Mouse (Mus musculus): ENCODE measurements around the gene Ppil1.

Ppil1 gene

GRCm38 (mm10) chr17:29247881-29248280 is 16.1 kb downstream of the Ppil1 start:
- ChIA-PET POLR2A (interaction anchor here in 2 of 4 experiments (0.5 to 5.5 kb wide), 7 partner anchors 13 to 296 kb away, joined by 3 to 24 read pairs (median 3); no protein-coding TSS in a partner anchor), CTCF (interaction anchor here in 3 of 4 experiments (0.5 to 4.4 kb wide), 11 partner anchors 8 to 668 kb away, joined by 3 to 33 read pairs (median 5); no protein-coding TSS in a partner anchor)

DNA sequence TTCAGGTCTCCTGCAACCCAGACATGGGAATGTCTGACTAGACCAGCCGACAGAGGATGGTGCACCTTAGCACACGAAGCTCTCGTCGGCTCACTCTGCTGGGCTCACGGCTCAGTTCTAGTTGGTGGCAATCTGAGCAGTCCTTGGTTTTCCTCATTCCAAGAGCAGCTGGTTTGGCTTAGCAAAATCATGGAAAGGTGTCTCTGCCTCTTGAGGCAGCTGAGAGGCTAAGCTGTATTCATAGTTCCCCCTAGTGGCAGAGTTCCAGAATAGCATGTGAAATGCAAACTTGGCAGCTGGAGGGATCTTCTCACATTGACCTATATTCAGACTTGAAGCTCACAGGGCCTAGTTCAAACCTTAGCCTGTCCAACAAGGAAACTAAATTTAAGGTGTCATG is 17.4 kb downstream of the Ppil1 start:
- CTCF ChIA-PET = interaction anchor here (0.6 to 4.4 kb wide), 77 partner anchors 8 to 370 kb away, joined by 3 to 33 read pairs (median 4); partner anchors contain the start of genes BC004004 (in 3 of the 4), Cpne5 (in 2 of the 4), Cdkn1a (in 1 of the 4) and Fgd2 (in 1 of the 4)
- POLR2A ChIA-PET = interaction anchor here (0.5 to 5.5 kb wide), 61 partner anchors 8 to 305 kb away, joined by 3 to 24 read pairs (median 4); no protein-coding TSS in a partner anchor

DNA sequence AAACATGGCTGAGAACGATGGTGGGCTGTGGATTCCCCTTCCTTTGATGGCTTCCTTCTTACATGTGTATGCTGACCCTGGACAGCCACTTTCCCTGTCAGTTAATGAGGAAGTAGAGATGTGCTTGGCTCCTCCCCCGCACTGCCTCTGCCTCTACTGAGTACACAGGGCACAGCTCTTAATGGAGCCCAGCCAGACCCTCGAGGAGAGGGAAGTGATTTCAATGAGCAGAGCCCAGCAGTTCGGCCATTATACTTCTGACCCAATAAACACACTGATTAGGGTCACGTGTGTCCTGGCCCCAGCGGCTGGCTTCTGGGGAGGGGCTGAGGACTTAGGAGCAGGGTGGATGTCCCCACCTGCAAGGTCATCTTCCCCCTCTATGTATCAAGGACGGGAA is 18.3 kb downstream of the Ppil1 start:
- ChIA-PET POLR2A (interaction anchor here (0.6 to 5.5 kb wide), 51 partner anchors 9 to 304 kb away, joined by 3 to 24 read pairs (median 4); partner anchors contain the start of gene Srsf3 (in 1 of the 4)), CTCF (interaction anchor here (0.7 to 4.4 kb wide), 46 partner anchors 8 to 266 kb away, joined by 3 to 33 read pairs (median 6); partner anchors contain the start of genes BC004004 (in 4 of the 4), Cpne5 (in 1 of the 4) and Fgd2 (in 1 of the 4))

GRCm38 (mm10) chr17:29244912-29245311 is 19.1 kb downstream of the Ppil1 start:
- CTCF ChIA-PET = interaction anchor here (0.5 to 4.4 kb wide), 23 partner anchors 11 to 435 kb away, joined by 3 to 33 read pairs (median 5); partner anchors contain the start of gene BC004004 (in 3 of the 4)
- POLR2A ChIA-PET = interaction anchor here (0.5 to 5.5 kb wide), 41 partner anchors 8 to 303 kb away, joined by 3 to 24 read pairs (median 4); partner anchors contain the start of gene Srsf3 (in 1 of the 4)

DNA sequence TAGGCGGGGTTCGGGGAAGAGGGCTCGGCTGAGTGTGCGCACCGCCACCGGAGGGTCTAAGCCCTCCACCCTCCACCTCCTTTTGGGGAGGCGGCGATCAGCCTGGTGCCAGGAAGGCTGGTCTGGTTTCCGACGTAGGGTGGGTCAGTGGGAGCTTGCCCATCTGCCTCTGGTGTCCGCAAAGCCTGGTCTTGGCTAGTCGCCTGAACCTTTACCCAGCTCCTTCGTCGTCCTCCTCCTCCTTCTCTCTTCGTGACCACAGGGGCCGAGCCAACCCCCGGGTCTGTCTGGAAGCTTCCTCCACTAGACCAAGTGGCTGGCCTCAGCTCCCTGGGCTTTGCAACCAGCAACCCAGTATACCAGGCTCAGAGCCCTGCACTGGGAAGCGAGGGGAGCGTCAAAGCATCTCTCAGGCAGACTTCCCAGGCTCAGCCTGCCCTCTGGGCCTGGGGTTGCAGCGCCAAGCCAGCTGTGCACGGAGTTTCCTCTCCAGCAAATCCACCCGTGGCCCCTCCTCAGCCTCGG is 25.5 kb downstream of the Ppil1 start:
- ChIA-PET CTCF (interaction anchor here in 3 of 4 experiments (0.5 to 2.1 kb wide), 11 partner anchors 8 to 209 kb away, joined by 3 to 7 read pairs (median 4); partner anchors contain the start of gene BC004004 (in 1 of the 3)), POLR2A (interaction anchor here in 2 of 4 experiments (0.8 to 1.7 kb wide), 6 partner anchors 11 to 172 kb away, joined by 3 to 6 read pairs (median 4); no protein-coding TSS in a partner anchor)

DNA sequence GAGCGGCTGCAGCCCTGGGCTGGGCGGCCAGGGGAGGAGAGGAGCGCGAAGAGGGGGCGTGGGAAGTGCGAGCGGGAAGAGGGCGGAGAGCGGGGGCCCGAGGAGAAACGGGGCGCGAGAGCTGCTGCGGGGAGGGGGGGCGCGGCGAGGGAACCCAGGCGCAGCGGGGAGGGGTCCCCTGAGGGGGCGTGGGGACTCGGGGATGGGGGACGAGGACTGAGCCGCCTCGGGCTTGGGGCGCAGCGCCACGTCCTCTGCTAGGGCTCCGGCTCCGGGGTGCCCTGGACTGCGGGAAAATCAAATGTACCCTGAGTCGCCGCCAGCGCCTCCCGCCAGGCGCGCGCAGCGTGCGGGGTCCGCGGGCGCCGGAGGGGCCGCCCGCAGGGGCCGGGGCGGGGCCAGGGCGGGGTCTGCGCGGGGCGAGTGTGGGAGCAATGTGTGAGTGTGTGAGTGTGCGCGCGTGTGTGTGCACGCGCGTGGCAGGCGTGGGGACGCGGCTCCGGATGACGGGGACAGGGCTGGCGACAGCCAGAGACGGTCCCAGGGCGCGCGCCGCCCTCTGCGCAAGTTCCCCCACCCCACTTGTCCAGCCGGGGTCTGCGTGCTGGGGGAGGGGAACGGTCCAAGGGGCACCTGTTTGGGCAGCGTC is 26.1 kb downstream of the Ppil1 start, which contains the start of gene Cpne5:
TSS of gene Cpne5 (minus strand) at position 396 of the 649 bp plus-strand sequence.
- CTCF ChIA-PET = interaction anchor here in 3 of 4 experiments (0.5 to 2.1 kb wide), 11 partner anchors 9 to 209 kb away, joined by 3 to 7 read pairs (median 4); partner anchors contain the start of gene BC004004 (in 1 of the 3)

GRCm38 (mm10) chr17:29237267-29237771 is 26.7 kb downstream of the Ppil1 start:
- POLR2A ChIA-PET = interaction anchor here in 2 of 4 experiments (0.8 to 0.9 kb wide), 2 partner anchors 25 to 192 kb away, joined by 3 read pairs; no protein-coding TSS in a partner anchor
- CTCF ChIA-PET = interaction anchor here in 3 of 4 experiments (1.0 to 2.0 kb wide), 3 partner anchors 9 to 134 kb away, joined by 3 to 6 read pairs (median 5); no protein-coding TSS in a partner anchor

More for the DNA sequence above, 26.1 kb downstream of the Ppil1 start, which contains the start of gene Cpne5:
- POLR2A ChIA-PET = interaction anchor here in 2 of 4 experiments (0.8 to 1.7 kb wide), 8 partner anchors 12 to 193 kb away, joined by 3 to 6 read pairs (median 3); no protein-coding TSS in a partner anchor

- POLR2A ChIA-PET = interaction anchor here in 1 of 4 experiments (0.8 kb wide), 1 partner anchor 9 kb away, joined by 3 read pairs; no protein-coding TSS in a partner anchor
- CTCF ChIA-PET = interaction anchor here in 1 of 4 experiments (2.0 kb wide), 1 partner anchor 10 kb away, joined by 5 read pairs; no protein-coding TSS in a partner anchor
These were observed 27.9 kb downstream of the Ppil1 start for GRCm38 (mm10) chr17:29236111-29236510.

DNA sequence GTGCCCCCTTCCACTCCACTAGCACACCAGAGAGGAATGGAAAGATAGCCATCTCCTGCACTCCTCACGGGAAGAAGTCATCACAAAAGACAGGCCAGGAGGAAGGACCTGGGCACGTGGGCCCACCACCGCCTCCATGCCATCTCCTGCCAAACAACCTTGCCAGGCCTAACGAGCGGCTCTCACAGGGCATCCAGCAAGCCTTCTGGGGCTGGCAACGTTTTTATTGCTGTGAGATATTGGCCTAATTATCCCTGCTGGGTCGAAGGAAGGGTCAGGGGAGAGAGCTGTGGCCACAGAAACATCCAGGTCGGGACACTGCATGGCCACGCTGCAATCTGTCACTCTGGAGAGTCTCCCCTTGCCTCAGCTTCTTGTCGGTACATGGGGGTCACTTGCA is 32.9 kb downstream of the Ppil1 start:
- ChIA-PET CTCF (interaction anchor here in 2 of 4 experiments (0.8 to 1.2 kb wide), 3 partner anchors 31 to 140 kb away, joined by 3 read pairs; no protein-coding TSS in a partner anchor), POLR2A (interaction anchor here in 2 of 4 experiments (0.8 to 1.1 kb wide), 6 partner anchors 10 to 180 kb away, joined by 3 to 4 read pairs (median 3); no protein-coding TSS in a partner anchor)

DNA sequence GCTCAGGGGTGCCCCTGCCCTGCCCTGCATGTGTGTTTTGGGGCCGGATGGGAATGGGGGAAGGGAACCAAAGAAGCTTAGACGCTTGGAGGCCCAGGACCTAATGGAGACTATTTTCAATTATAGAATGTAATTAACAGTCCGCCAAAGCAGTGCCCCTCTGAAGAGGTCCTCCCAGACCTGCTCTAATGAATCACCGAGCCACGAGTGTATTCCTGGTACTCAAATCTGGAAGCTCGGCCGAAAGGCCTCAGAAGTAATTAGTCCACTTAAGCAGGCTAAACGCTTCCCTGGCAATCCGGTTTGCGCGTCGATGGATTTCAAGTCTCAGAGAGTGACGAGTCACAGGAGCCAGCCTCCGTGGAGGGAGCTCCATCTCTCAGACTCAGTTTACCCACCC is 43.4 kb downstream of the Ppil1 start:
- ChIA-PET POLR2A (interaction anchor here in 2 of 4 experiments (0.7 to 1.5 kb wide), 6 partner anchors 10 to 76 kb away, joined by 3 to 4 read pairs (median 3); no protein-coding TSS in a partner anchor), CTCF (interaction anchor here in 1 of 4 experiments (1.4 kb wide), 1 partner anchor 49 kb away, joined by 4 read pairs; no protein-coding TSS in a partner anchor)

- ChIA-PET CTCF (interaction anchor here in 3 of 4 experiments (0.6 to 1.0 kb wide), 4 partner anchors 29 to 689 kb away, joined by 3 to 4 read pairs (median 3); no protein-coding TSS in a partner anchor), POLR2A (interaction anchor here (0.8 to 2.3 kb wide), 16 partner anchors 9 to 281 kb away, joined by 3 to 6 read pairs (median 4); partner anchors contain the start of gene Srsf3 (in 1 of the 4))
These were observed 46.0 kb downstream of the Ppil1 start for GRCm38 (mm10) chr17:29218017-29218416.

DNA sequence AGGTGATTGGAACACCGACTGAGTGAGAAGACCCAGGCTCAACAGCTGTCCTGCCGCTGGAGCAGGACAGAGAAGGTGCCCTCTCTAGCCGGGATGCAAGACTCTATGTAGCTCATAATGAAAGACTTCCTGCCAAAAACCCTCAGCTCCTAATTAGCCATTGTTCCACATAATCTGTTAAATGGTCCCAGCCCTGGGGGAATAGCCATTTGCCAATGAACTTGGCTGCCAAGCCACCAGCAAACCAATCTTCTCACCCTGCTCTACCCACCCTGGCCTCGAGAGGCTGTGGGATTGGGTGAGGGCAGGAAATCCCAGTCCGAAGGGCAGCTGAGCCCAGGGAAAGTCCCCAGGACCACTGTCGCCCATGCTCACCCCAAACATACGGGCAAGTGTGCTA is 47.9 kb downstream of the Ppil1 start:
- POLR2A ChIA-PET = interaction anchor here in 2 of 4 experiments (0.6 to 2.3 kb wide), 12 partner anchors 9 to 150 kb away, joined by 3 to 9 read pairs (median 4); no protein-coding TSS in a partner anchor
- CTCF ChIA-PET = interaction anchor here (0.5 to 2.0 kb wide), 7 partner anchors 22 to 206 kb away, joined by 3 to 17 read pairs (median 3); partner anchors contain the start of gene Cpne5 (in 1 of the 4)

GRCm38 (mm10) chr17:29214655-29215054 is 49.3 kb downstream of the Ppil1 start:
- ChIA-PET CTCF (interaction anchor here in 2 of 4 experiments (1.0 to 2.0 kb wide), 4 partner anchors 13 to 44 kb away, joined by 3 to 5 read pairs (median 3); partner anchors contain the start of gene Cpne5 (in 1 of the 2)), POLR2A (interaction anchor here in 3 of 4 experiments (0.6 to 2.3 kb wide), 15 partner anchors 8 to 237 kb away, joined by 3 to 9 read pairs (median 4); no protein-coding TSS in a partner anchor)

- ChIA-PET CTCF (interaction anchor here in 1 of 4 experiments (1.0 to 1.1 kb wide), 2 partner anchors 14 to 43 kb away, joined by 3 read pairs; no protein-coding TSS in a partner anchor), POLR2A (interaction anchor here in 3 of 4 experiments (0.7 to 2.3 kb wide), 10 partner anchors 14 to 238 kb away, joined by 3 to 7 read pairs (median 4); no protein-coding TSS in a partner anchor)
These were observed 49.9 kb downstream of the Ppil1 start for GRCm38 (mm10) chr17:29214193-29214456.

DNA sequence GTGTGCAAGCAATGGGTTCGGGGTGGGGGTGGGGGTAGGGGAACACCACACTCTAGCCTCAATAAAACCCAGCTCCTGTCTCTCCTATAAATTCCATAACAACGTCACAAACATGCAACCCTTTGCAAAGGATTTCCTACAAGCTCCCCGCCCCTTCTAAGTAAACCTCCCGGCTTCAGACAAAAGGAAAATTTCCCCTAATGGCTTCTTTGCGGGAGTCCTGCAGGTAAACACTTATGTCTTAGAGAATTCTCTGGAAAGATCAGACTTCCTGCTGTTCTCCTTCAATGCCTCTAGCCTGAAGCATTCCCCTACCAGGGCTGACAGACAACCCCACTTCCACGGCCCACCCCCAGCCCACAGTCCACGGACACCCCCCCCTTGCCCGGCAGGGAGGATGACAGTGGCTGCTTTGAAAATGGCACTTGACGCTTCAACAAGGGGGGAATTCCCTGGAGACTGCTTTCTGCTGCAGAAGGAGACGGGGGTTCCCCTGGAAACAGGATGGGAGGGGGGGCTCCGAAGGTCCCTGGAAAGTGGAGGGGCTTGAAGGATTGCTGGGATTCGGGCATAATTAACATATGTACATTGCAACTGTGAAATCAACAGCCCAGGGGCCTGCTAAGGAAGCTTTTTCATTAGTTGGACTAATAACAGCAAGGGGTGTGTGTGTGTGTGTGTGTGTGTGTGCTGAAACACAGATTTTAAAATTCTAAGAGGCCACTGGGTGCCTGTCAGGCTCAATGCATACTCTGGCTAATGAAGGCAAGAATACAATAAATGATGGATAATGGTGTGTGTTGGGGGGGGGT is 50.4 kb downstream of the Ppil1 start:
- ChIA-PET POLR2A (interaction anchor here in 3 of 4 experiments (0.6 to 2.3 kb wide), 20 partner anchors 9 to 270 kb away, joined by 3 to 11 read pairs (median 4); no protein-coding TSS in a partner anchor), CTCF (interaction anchor here in 2 of 4 experiments (0.5 to 1.4 kb wide), 6 partner anchors 14 to 981 kb away, joined by 3 read pairs; partner anchors contain the start of gene Ppard (in 1 of the 2))

GRCm38 (mm10) chr17:29211836-29212235 is 52.1 kb downstream of the Ppil1 start:
- POLR2A ChIA-PET = interaction anchor here (0.5 to 2.3 kb wide), 25 partner anchors 9 to 630 kb away, joined by 3 to 11 read pairs (median 3); partner anchors contain the start of genes Brpf3 (in 1 of the 4), Kctd20 (in 1 of the 4), Srsf3 (in 1 of the 4) and Tbc1d22b (in 1 of the 4)
- CTCF ChIA-PET = interaction anchor here in 2 of 4 experiments (0.5 to 1.2 kb wide), 12 partner anchors 19 to 380 kb away, joined by 3 to 9 read pairs (median 3); no protein-coding TSS in a partner anchor
